Mouse (Mus musculus): ENCODE data around the gene Arl4a. TPM values are rescaled to one million over a fixed set of nuclear protein-coding genes. Genes with fewer than 3 reads are reported as not detected.

The Arl4a gene
- polyA plus RNA-seq, 1 experiment = 34.7 TPM

GRCm38 (mm10) chr12:39974977-39975583, 62.7 kb downstream of the Arl4a start:
- no peak overlapping the region for H3K4me3 ChIP-seq (replicated peaks)
- H3K4me1 ChIP-seq = peaks cover 27% of the 10 kb centered on the region
- H3K9me3 ChIP-seq = no peaks in the 10 kb centered on the region
- no peaks in the 10 kb centered on the region for H3K36me3 ChIP-seq (replicated peaks; ENCODE audit: low read length)
- TF ChIP-seq FLI1 (IDR thresholded peaks at IDR 0.05; ENCODE audit: low read length) = no peak
- H3K27me3 ChIP-seq (replicated peaks) = no peaks in the 10 kb centered on the region

- TF ChIP-seq FLI1 (IDR thresholded peaks at IDR 0.05; ENCODE audit: low read length) (no peak), GATA1 (IDR thresholded peaks at IDR 0.05; ENCODE audit: borderline replicate concordance, low read length) (no peak)
- Histone ChIP-seq H3K9me3 (no peaks in the 10 kb centered on the region), H3K4me1 (peaks cover 31% of the 10 kb centered on the region), H3K36me3 (replicated peaks; ENCODE audit: low read length) (no peaks in the 10 kb centered on the region), H3K4me3 (replicated peaks) (no peak overlapping the region), H3K27me3 (replicated peaks) (no peaks in the 10 kb centered on the region)
Observed at GRCm38 (mm10) chr12:39974273-39974672, 63.6 kb downstream of the Arl4a start.

- Histone ChIP-seq H3K36me3 (replicated peaks; ENCODE audit: low read length) (no peaks in the 10 kb centered on the region), H3K4me3 (replicated peaks) (no peak overlapping the region), H3K27me3 (replicated peaks) (no peaks in the 10 kb centered on the region), H3K4me1 (peaks cover 14% of the 10 kb centered on the region), H3K9me3 (no peaks in the 10 kb centered on the region)
- no peak for TF ChIP-seq GATA1 (IDR thresholded peaks at IDR 0.05; ENCODE audit: borderline replicate concordance, low read length)
- no peak for TF ChIP-seq FLI1 (IDR thresholded peaks at IDR 0.05; ENCODE audit: low read length)
Observed at GRCm38 (mm10) chr12:39969500-39969899, 68.3 kb downstream of the Arl4a start.

GRCm38 (mm10) chr12:39968109-39968508, 69.7 kb downstream of the Arl4a start:
- TF ChIP-seq GATA1 (IDR thresholded peaks at IDR 0.05; ENCODE audit: borderline replicate concordance, low read length) (no peak), FLI1 (IDR thresholded peaks at IDR 0.05; ENCODE audit: low read length) (no peak)

DNA sequence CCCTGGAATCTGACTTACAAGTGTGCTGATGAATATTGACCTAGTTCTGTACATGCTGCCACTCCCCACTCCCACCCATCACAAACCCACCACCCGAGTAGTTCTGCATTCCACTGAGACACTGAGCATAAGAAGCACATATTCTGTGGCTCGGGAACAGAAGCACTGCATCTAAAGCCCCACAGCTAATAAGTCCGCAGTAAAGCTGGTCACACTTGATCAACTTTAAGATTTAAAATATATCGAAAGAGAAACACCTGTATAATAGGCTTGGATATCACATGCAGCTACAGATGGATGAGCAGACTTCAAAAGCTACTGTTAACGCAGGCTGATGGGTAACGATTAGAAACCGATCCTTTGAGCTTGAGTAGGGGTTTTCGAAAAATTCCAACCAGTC, 78.7 kb downstream of the Arl4a start:
- no peak for TF ChIP-seq FLI1 (IDR thresholded peaks at IDR 0.05; ENCODE audit: low read length)
- TF ChIP-seq GATA1 (IDR thresholded peaks at IDR 0.05; ENCODE audit: borderline replicate concordance, low read length) = no peak
- no peak overlapping the region for H3K4me3 ChIP-seq (replicated peaks)
- no peaks in the 10 kb centered on the region for H3K36me3 ChIP-seq (replicated peaks; ENCODE audit: low read length)
- no peaks in the 10 kb centered on the region for H3K27me3 ChIP-seq (replicated peaks)
- H3K4me1 ChIP-seq = no peaks in the 10 kb centered on the region
- H3K9me3 ChIP-seq = peaks cover 7% of the 10 kb centered on the region

More at GRCm38 (mm10) chr12:39968109-39968508, 69.7 kb downstream of the Arl4a start:
- no peak overlapping the region for H3K4me3 ChIP-seq (replicated peaks)
- no peaks in the 10 kb centered on the region for H3K9me3 ChIP-seq
- no peaks in the 10 kb centered on the region for H3K27me3 ChIP-seq (replicated peaks)
- peaks cover 5% of the 10 kb centered on the region for H3K4me1 ChIP-seq
- no peaks in the 10 kb centered on the region for H3K36me3 ChIP-seq (replicated peaks; ENCODE audit: low read length)

DNA sequence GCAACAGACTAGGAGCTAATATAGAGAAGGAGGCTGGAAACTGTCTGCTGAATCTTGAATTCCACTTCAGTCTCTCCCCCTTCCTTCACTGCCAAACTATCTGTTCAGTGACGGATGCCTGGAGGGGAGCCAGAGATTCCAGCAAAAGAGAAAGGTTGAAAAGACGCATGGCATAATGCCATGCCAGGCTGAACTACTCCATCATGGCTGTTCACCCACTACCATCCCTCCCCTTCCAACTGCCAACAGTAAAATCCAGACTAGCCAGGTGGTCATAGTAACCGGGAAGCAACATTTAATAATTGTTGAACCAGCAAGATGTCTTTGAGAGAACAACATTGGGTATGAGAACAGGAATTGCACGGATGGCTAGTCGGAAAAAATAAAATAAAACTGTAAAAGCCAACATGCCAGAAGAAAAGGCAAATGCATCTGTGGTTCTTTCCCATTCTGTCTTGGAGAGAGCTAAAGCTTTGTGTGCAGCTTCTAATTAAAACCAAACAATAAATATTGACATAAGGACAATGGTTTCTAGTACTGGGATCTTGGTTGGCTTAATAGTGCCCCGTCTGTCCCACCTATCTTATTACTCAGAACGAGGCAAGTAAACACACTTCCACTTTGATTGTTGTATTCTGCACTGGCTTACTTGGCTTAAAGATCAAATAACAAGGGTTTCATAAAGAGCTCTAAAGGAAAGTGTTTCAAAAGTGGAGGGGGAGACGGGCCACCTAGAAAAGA, 79.7 kb downstream of the Arl4a start:
- no peaks in the 10 kb centered on the region for H3K27me3 ChIP-seq (replicated peaks)
- no peak for TF ChIP-seq FLI1 (IDR thresholded peaks at IDR 0.05; ENCODE audit: low read length)
- TF ChIP-seq GATA1 (IDR thresholded peaks at IDR 0.05; ENCODE audit: borderline replicate concordance, low read length) = no peak
- no peaks in the 10 kb centered on the region for H3K4me1 ChIP-seq
- no peaks in the 10 kb centered on the region for H3K36me3 ChIP-seq (replicated peaks; ENCODE audit: low read length)
- H3K4me3 ChIP-seq (replicated peaks) = no peak overlapping the region
- H3K9me3 ChIP-seq = peaks cover 7% of the 10 kb centered on the region

- Histone ChIP-seq H3K4me3 (replicated peaks) (no peak overlapping the region), H3K9me3 (peaks cover 7% of the 10 kb centered on the region), H3K36me3 (replicated peaks; ENCODE audit: low read length) (no peaks in the 10 kb centered on the region), H3K4me1 (no peaks in the 10 kb centered on the region), H3K27me3 (replicated peaks) (no peaks in the 10 kb centered on the region)
- no peak for TF ChIP-seq GATA1 (IDR thresholded peaks at IDR 0.05; ENCODE audit: borderline replicate concordance, low read length)
- TF ChIP-seq FLI1 (IDR thresholded peaks at IDR 0.05; ENCODE audit: low read length) = no peak
Observed at GRCm38 (mm10) chr12:39956396-39956795, 81.4 kb downstream of the Arl4a start.

Other genes starting within 250 kb of the Arl4a start
- 2.6 TPM in 1 of 2 replicates, not detected in the other for gene Scin, start 96.2 kb upstream of the Arl4a start, polyA plus RNA-seq (2012; ENCODE audit: insufficient read depth, low replicate concordance)
- gene Lsmem1, start 161.5 kb upstream of the Arl4a start, polyA plus RNA-seq (2012; ENCODE audit: insufficient read depth, low replicate concordance) = 0.27 TPM in 1 of 2 replicates, not detected in the other
- gene Ifrd1, start 210.5 kb upstream of the Arl4a start, polyA plus RNA-seq (2012; ENCODE audit: insufficient read depth, low replicate concordance) = 40.6 and 71.8 TPM in 2 replicates

All from megakaryocyte, embryonic 14.5 days (primary cell).